Mouse (Mus musculus): ENCODE measurements at regions not wholly inside any gene's neighbourhood (a gene's known extent, or its start where the extent isn't known, plus 50 kb on each side); places are given as distances from the start of the nearest gene placed in this dataset.

- TF ChIP-seq POLR2A (IDR thresholded peaks at IDR 0.05; ENCODE audit: low read depth, low read length): no peak
- TF ChIP-seq CTCF (IDR thresholded peaks at IDR 0.05; ENCODE audit: extremely low read depth, insufficient read length, insufficient replicate concordance, low read depth, low read length): no peak
Observed at GRCm38 (mm10) chr2:50417135-50417534, 120.5 kb upstream of the Mmadhc start.

All from small intestine, adult 2 months (tissue).